Mouse (Mus musculus) kidney, postnatal 0 days (tissue): ENCODE results near the gene Slc44a2. TPM values are rescaled to one million over a fixed set of nuclear protein-coding genes. Genes with fewer than 3 reads are reported as not detected.

Experiments
- ATAC-seq: fragments of 200-750 bp; cut with Nextera tagmentation; replicated peaks from 2 replicates; pipeline ENCODE4 v1.8.0; 2017; ENCODE audit warnings: low read depth, moderate number of reproducible peaks, moderate TSS enrichment, moderate library complexity; ENCODE audit not compliant: low FRiP score
- DNase-seq: peaks from one replicate; pipeline ENCODE4 v3.0.0-alpha.2; 2016; ENCODE audit warnings: low spot score
- H3K27ac ChIP-seq: fragments of 300-500 bp; sonication (generic); 2 replicates; pipeline ENCODE4 v1.5.1; 2014; ENCODE audit warnings: mild to moderate bottlenecking
- H3K27me3 ChIP-seq: fragments of 300-500 bp; sonication (generic); 2 replicates; pipeline ENCODE4 v1.6.1; 2014; ENCODE audit warnings: low read length, mixed read lengths; ENCODE audit not compliant: insufficient read depth
- H3K36me3 ChIP-seq: fragments of 300-500 bp; sonication (generic); 2 replicates; pipeline ENCODE4 v1.6.1; 2014; ENCODE audit warnings: low read length, mixed read lengths; ENCODE audit not compliant: insufficient read depth
- H3K4me1 ChIP-seq: fragments of 300-500 bp; sonication (generic); replicated peaks from 2 replicates; pipeline ENCODE4 v1.6.1; 2014; ENCODE audit warnings: antibody characterized with exemption, low read length, mixed read lengths; ENCODE audit not compliant: insufficient read depth
- H3K4me2 ChIP-seq: fragments of 300-500 bp; sonication (generic); 2 replicates; pipeline ENCODE4 v1.6.1; 2014; ENCODE audit warnings: mild to moderate bottlenecking, low read length, moderate library complexity, mixed read lengths
- H3K4me3 ChIP-seq: fragments of 300-500 bp; sonication (generic); replicated peaks from 2 replicates; pipeline ENCODE4 v1.5.1; 2014; ENCODE audit warnings: low read depth, low read length
- H3K9ac ChIP-seq: fragments of 300-500 bp; sonication (generic); 2 replicates; pipeline ENCODE4 v1.6.1; 2014; ENCODE audit warnings: low read depth, low read length
- H3K9me3 ChIP-seq: fragments of 300-500 bp; sonication (generic); replicated peaks from 2 replicates; pipeline ENCODE4 v1.6.1; 2016; ENCODE audit warnings: low read length, inconsistent platforms, mixed read lengths
- CTCF ChIP-seq: IDR thresholded peaks from 2 replicates; pipeline ENCODE4 v1.5.1; 2016; ENCODE audit warnings: antibody characterized with exemption, low read depth, mild to moderate bottlenecking, moderate library complexity
- WGBS: fragments of 180-500 bp; shearing (Covaris S2); extraction: QIAGEN DNeasy Blood & Tissue Kit; methylation state at CpG from one replicate; pipeline ENCODE4 v1.1.7; 2014; 5-methylcytosine and 5-hydroxymethylcytosine counted together
- polyA plus RNA-seq: library from polyadenylated mRNA; unstranded; fragments of >200 nt; fragmentation: Nextera tagmentation; extraction: Ambion mirVana; gene quantifications from 2 replicates; pipeline ENCODE4 v1.2.1, GENCODE M21; 2015

The Slc44a2 gene
- polyA plus RNA-seq, 1 experiment from 2014 or later = 76.5 TPM

GRCm38 (mm10) chr9:21275727-21276126, 44.8 kb upstream of the Slc44a2 start:
- H3K9ac ChIP-seq = no peak overlapping the region
- no peaks in the 10 kb centered on the region for H3K9me3 ChIP-seq
- WGBS = 86% methylated on average over 12 of the region's 12 CpGs
- no peak for DNase-seq
- no peak for TF ChIP-seq CTCF
- no peak for ATAC-seq
- no peaks in the 10 kb centered on the region for H3K27me3 ChIP-seq
- peaks cover 88% of the 10 kb centered on the region for H3K36me3 ChIP-seq
- no peak overlapping the region for H3K27ac ChIP-seq
- no peak overlapping the region for H3K4me2 ChIP-seq
- H3K4me3 ChIP-seq = no peak overlapping the region
- H3K4me1 ChIP-seq = no peaks in the 10 kb centered on the region

GRCm38 (mm10) chr9:21276307-21276706, 44.2 kb upstream of the Slc44a2 start:
- H3K9ac ChIP-seq = no peak overlapping the region
- TF ChIP-seq CTCF = no peak

GRCm38 (mm10) chr9:21277776-21278175, 42.7 kb upstream of the Slc44a2 start:
- WGBS = 92% methylated on average over 5 of the region's 5 CpGs
- ATAC-seq (no peak), DNase-seq (no peak)
- Histone ChIP-seq H3K9me3 (no peaks in the 10 kb centered on the region), H3K4me2 (no peak overlapping the region), H3K4me1 (no peaks in the 10 kb centered on the region), H3K4me3 (no peak overlapping the region), H3K36me3 (peaks cover 82% of the 10 kb centered on the region), H3K9ac (no peak overlapping the region), H3K27me3 (no peaks in the 10 kb centered on the region), H3K27ac (no peak overlapping the region)
- TF ChIP-seq CTCF = no peak

More at GRCm38 (mm10) chr9:21276307-21276706, 44.2 kb upstream of the Slc44a2 start:
- DNase-seq (no peak), ATAC-seq (no peak)
- H3K9me3 ChIP-seq = no peaks in the 10 kb centered on the region
- H3K27ac ChIP-seq = no peak overlapping the region
- 90% methylated on average over 8 of the region's 8 CpGs for WGBS
- no peak overlapping the region for H3K4me2 ChIP-seq
- H3K4me3 ChIP-seq = no peak overlapping the region
- H3K36me3 ChIP-seq = peaks cover 87% of the 10 kb centered on the region
- no peaks in the 10 kb centered on the region for H3K4me1 ChIP-seq
- no peaks in the 10 kb centered on the region for H3K27me3 ChIP-seq

- peaks cover 7% of the 10 kb centered on the region; the same call in 1 of the 2 replicates for H3K4me1 ChIP-seq
- H3K4me2 ChIP-seq = no peak overlapping the region
- ATAC-seq = no peak
- 90% methylated on average over 5 of the region's 5 CpGs for WGBS
- peaks cover 33% of the 10 kb centered on the region for H3K36me3 ChIP-seq
- no peaks in the 10 kb centered on the region for H3K27me3 ChIP-seq
- H3K27ac ChIP-seq = no peak overlapping the region
- no peak overlapping the region for H3K9ac ChIP-seq
- TF ChIP-seq CTCF = peak; percentile 38; the same call in 1 of the 2 replicates
- no peak for DNase-seq
- H3K9me3 ChIP-seq = no peaks in the 10 kb centered on the region
- no peak overlapping the region for H3K4me3 ChIP-seq
Observed at GRCm38 (mm10) chr9:21283591-21283990, 36.9 kb upstream of the Slc44a2 start.

GRCm38 (mm10) chr9:21283994-21284393, 36.5 kb upstream of the Slc44a2 start:
- H3K27me3 ChIP-seq = no peaks in the 10 kb centered on the region
- ATAC-seq (no peak), DNase-seq (no peak)
- H3K9ac ChIP-seq = no peak overlapping the region
- no peak for TF ChIP-seq CTCF
- peaks cover 29% of the 10 kb centered on the region for H3K36me3 ChIP-seq
- no peak overlapping the region for H3K27ac ChIP-seq
- no peak overlapping the region for H3K4me3 ChIP-seq
- H3K4me2 ChIP-seq = no peak overlapping the region
- WGBS = 75% methylated on average over 3 of the region's 3 CpGs
- H3K4me1 ChIP-seq = peaks cover 8% of the 10 kb centered on the region
- H3K9me3 ChIP-seq = no peaks in the 10 kb centered on the region

- 64% methylated on average over 3 of the region's 3 CpGs for WGBS
- Histone ChIP-seq H3K4me3 (peak overlapping the region; percentile 86; the same call in 1 of the 2 replicates), H3K9ac (0 out of 2 replicates have a peak overlapping the region, but pooled peaks have one; percentile 76), H3K4me1 (peaks cover 22% of the 10 kb centered on the region), H3K4me2 (peak overlapping the region; percentile 79), H3K27me3 (no peaks in the 10 kb centered on the region), H3K9me3 (no peaks in the 10 kb centered on the region), H3K36me3 (peaks cover 5% of the 10 kb centered on the region), H3K27ac (no peak overlapping the region)
- DNase-seq (no peak), ATAC-seq (no peak)
- TF ChIP-seq CTCF = no peak
Observed at GRCm38 (mm10) chr9:21286753-21287152, 33.7 kb upstream of the Slc44a2 start.
